ENCODE assay signal across 8 mouse cellular contexts in the genomic region with DNA sequence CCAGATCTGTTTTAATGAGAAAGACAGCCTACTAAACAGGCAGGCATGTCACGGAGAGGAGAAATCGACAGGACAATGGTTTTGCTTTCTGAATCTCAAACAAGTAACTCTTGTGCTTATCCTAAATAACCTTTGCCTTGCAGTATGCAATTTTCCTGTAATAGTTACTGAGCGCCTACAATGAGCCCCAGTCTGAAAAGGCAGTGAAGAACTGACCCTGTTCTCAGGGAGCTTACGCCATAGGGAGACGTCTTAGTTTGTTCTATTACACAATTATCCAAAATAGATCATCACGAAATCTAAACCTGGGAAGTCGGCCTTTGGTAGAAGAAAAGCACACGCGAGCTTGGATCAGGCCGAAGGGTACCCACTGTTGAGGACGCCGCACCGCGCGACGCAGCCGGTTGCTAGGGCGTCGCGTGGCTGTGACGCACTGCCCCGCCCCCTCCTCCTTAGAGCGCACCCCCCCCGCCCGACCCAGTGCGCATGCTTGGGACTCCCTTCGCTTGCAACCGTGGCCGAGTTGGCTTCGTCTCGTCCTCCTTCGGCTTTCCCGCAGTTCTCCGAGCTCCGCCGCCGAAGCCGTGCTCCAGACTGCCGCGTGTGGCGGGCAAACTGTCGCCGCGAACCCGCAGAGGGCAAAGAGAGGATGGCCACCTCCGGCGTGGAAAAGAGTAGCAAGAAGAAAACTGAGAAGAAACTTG. TPM values are rescaled to one million over a fixed set of nuclear protein-coding genes. Genes with fewer than 3 reads are reported as not detected.
DNase-seq lines count a peak whose midpoint lies in the region; ATAC-seq and TF ChIP-seq lines count a peak whose summit lies in the region.

A gene (plus strand): TSS at position 500 of the 704 bp plus-strand sequence.

- H3K27me3 ChIP-seq in embryonic facial prominence, embryonic 13.5 days, result no peaks in the 10 kb centered on the region
- H3K27me3 ChIP-seq in heart, adult 2 months (ENCODE audit: control insufficient read depth, insufficient read depth, low read length), result no peaks in the 10 kb centered on the region
- no peaks in the 10 kb centered on the region for H3K27me3 ChIP-seq in limb, embryonic 15.5 days

- H3K9ac ChIP-seq in embryonic facial prominence, embryonic 13.5 days, result peak within 1 kb of the TSS; percentile 87
- H3K9ac ChIP-seq in heart, adult 2 months (ENCODE audit: low read depth, low read length), result peak within 1 kb of the TSS; percentile 84
- peak within 1 kb of the TSS; percentile 75 for H3K9ac ChIP-seq in limb, embryonic 15.5 days

- peaks cover 8% of the 10 kb centered on the region; the same call in 1 of the 2 replicates for H3K4me1 ChIP-seq in embryonic facial prominence, embryonic 13.5 days
- no peaks in the 10 kb centered on the region; the same call in 1 of the 2 replicates for H3K4me1 ChIP-seq in heart, adult 2 months (ENCODE audit: control insufficient read depth, insufficient read depth, low read length)
- no peaks in the 10 kb centered on the region for H3K4me1 ChIP-seq in limb, embryonic 15.5 days

- peaks cover 2% of the 10 kb centered on the region; the same call in 1 of the 2 replicates for H3K79me2 ChIP-seq in heart, adult 2 months (replicated peaks; ENCODE audit: control insufficient read depth, insufficient read depth, low read length)

- ATAC-seq in embryonic facial prominence, embryonic 13.5 days (ENCODE audit: insufficient number of reproducible peaks, insufficient read depth, low FRiP score, low TSS enrichment, low read depth), result peak; percentile 95
- peak; percentile 94 for ATAC-seq in limb, embryonic 15.5 days (ENCODE audit: insufficient number of reproducible peaks, low FRiP score, low TSS enrichment, low read depth)

- WGBS in embryonic facial prominence, embryonic 13.5 days, result 1% methylated on average over 46 of the region's 47 CpGs
- 2% methylated on average over 47 of the region's 47 CpGs for WGBS in heart, adult 2 months
- 1% methylated on average over 46 of the region's 47 CpGs for WGBS in limb, embryonic 15.5 days

- peak; percentile 84 for DNase-seq in 3134 (ENCODE audit: extremely low read depth, insufficient read length, low spot score)
- DNase-seq in adrenal gland, postnatal 36 days, result peak; percentile 91 to 92
- peak; percentile 89 to 90 for DNase-seq in heart, adult 2 months
- peak; percentile 74 to 78 for DNase-seq in kidney, adult 8-10 months
- DNase-seq in monocyte, adult 2 months (ENCODE audit: low read depth in 1 of 2, low spot score in 2 of 2), result peak; percentile 23 to 67
- DNase-seq in spleen, postnatal 36 days (ENCODE audit: low spot score in 2 of 2), result peak; percentile 70 to 76

- H3K4me2 ChIP-seq in embryonic facial prominence, embryonic 13.5 days, result peak within 1 kb of the TSS; percentile 72
- H3K4me2 ChIP-seq in limb, embryonic 15.5 days, result peak within 1 kb of the TSS; percentile 45

- intact Hi-C loops in heart, adult 2 months (cut with DNase I), result loop anchor here (2.0 kb wide), 1 partner anchor 65 kb away; a partner anchor contains a TSS

- TF ChIP-seq CTCF in heart, adult 2 months (IDR thresholded peaks at IDR 0.05), result peak; percentile 23

- peak; percentile 59; the same call in 1 of the 2 replicates for TF ChIP-seq EP300 in heart, adult 2 months (IDR thresholded peaks at IDR 0.05; ENCODE audit: insufficient read depth, low read depth, low read length)

- H3K27ac ChIP-seq in embryonic facial prominence, embryonic 13.5 days, result peak within 1 kb of the TSS; percentile 91
- H3K27ac ChIP-seq in heart, adult 2 months, result peak within 1 kb of the TSS; percentile 92
- H3K27ac ChIP-seq in limb, embryonic 15.5 days, result peak within 1 kb of the TSS; percentile 92

- no peaks in the 10 kb centered on the region for H3K36me3 ChIP-seq in embryonic facial prominence, embryonic 13.5 days
- no peaks in the 10 kb centered on the region; the same call in 1 of the 2 replicates for H3K36me3 ChIP-seq in heart, adult 2 months (ENCODE audit: control insufficient read depth, insufficient read depth, low read length)
- H3K36me3 ChIP-seq in limb, embryonic 15.5 days, result no peaks in the 10 kb centered on the region

- peak; percentile 91 for TF ChIP-seq POLR2A in heart, adult 2 months (IDR thresholded peaks at IDR 0.05; ENCODE audit: insufficient read depth, low read depth, low read length)

- peak within 1 kb of the TSS; percentile 74 for H3K4me3 ChIP-seq in embryonic facial prominence, embryonic 13.5 days
- H3K4me3 ChIP-seq in heart, adult 2 months, result peak within 1 kb of the TSS; percentile 92
- peak within 1 kb of the TSS; percentile 77 for H3K4me3 ChIP-seq in limb, embryonic 15.5 days

- H3K9me3 ChIP-seq in embryonic facial prominence, embryonic 13.5 days, result no peaks in the 10 kb centered on the region
- no peaks in the 10 kb centered on the region for H3K9me3 ChIP-seq in limb, embryonic 15.5 days

RNA-seq across cellular contexts. Expression of the gene that starts here (rescaled TPM):
- total RNA-seq in adrenal gland, postnatal 36 days (2021), result 10 to 100 TPM; 33.3 to 38.1 TPM
- polyA plus RNA-seq in embryonic facial prominence, embryonic 13.5 days (2015; fragmentation: Nextera tagmentation; extraction: Ambion mirVana), result 58.0 and 63.4 TPM in 2 replicates
- total RNA-seq in heart, adult 2 months (2021), result 10 to 100 TPM; 47.7 to 48.9 TPM
- 7.4 and 25.6 TPM in 2 replicates for polyA plus RNA-seq in heart, adult 2 months (2012; rRNA removed)
- polyA plus RNA-seq in limb, embryonic 15.5 days (2015; fragmentation: Nextera tagmentation; extraction: Ambion mirVana), result 53.8 and 56.0 TPM in 2 replicates

Comparison
In these comparisons a context has a peak if more than half of its experiments do, and no peak if none do; other contexts are left out.
1. Peak in every context shown above with its lines: DNase-seq, ATAC-seq, H3K4me3 ChIP-seq and H3K27ac ChIP-seq.